Mouse (Mus musculus) thymus, adult 2 months (tissue): ENCODE data around the gene Scgb3a1. TPM values are rescaled to one million over a fixed set of nuclear protein-coding genes. Genes with fewer than 3 reads are reported as not detected.
A peak's percentile ranks its signal among the peaks of the same experiment; 100 is the strongest.

Experiments
- DNase-seq: peaks from one replicate; pipeline ENCODE4 v3.0.0; 2021
- H3K27ac ChIP-seq: fragments of 200-500 bp; 2 replicates; pipeline ENCODE4 v1.5.1; 2012; ENCODE audit warnings: low read length, control low read depth; ENCODE audit not compliant: control insufficient read depth, insufficient read depth
- H3K27me3 ChIP-seq: fragments of 200-500 bp; 2 replicates; pipeline ENCODE4 v1.6.1; 2012; ENCODE audit warnings: mild to moderate bottlenecking, low read length, moderate library complexity, mixed read lengths; ENCODE audit not compliant: control insufficient read depth, insufficient read depth
- H3K36me3 ChIP-seq: fragments of 200-500 bp; 2 replicates; pipeline ENCODE4 v1.6.1; 2012; ENCODE audit warnings: mild to moderate bottlenecking, low read length, moderate library complexity; ENCODE audit not compliant: control insufficient read depth, insufficient read depth
- H3K4me1 ChIP-seq: fragments of 200-500 bp; replicated peaks from 2 replicates; pipeline ENCODE4 v1.6.1; 2012; ENCODE audit warnings: low read length; ENCODE audit not compliant: control insufficient read depth, insufficient read depth
- H3K4me3 ChIP-seq: fragments of 200-500 bp; 2 replicates; pipeline ENCODE4 v1.5.1; 2012; ENCODE audit warnings: mild to moderate bottlenecking, low read length, control low read depth, moderate library complexity; ENCODE audit not compliant: control insufficient read depth, insufficient read depth
- CTCF ChIP-seq: fragments of 200-500 bp; IDR thresholded peaks from 2 replicates; pipeline ENCODE4 v1.5.1; 2012; ENCODE audit warnings: mild to moderate bottlenecking, control low read depth, low read length, moderate library complexity, borderline replicate concordance; ENCODE audit not compliant: control insufficient read depth, poor library complexity, insufficient read depth; ENCODE audit errors: extremely low read depth
- POLR2A ChIP-seq: fragments of 200-500 bp; IDR thresholded peaks from 2 replicates; pipeline ENCODE4 v1.6.1; 2012; ENCODE audit warnings: mild to moderate bottlenecking, low read length, control low read depth, moderate library complexity; ENCODE audit not compliant: control insufficient read depth, poor library complexity, insufficient read depth; ENCODE audit errors: extremely low read depth
- WGBS: fragments of 180-500 bp; shearing (Covaris S2); methylation state at CpG from one replicate; pipeline ENCODE4 v1.1.7; 2018; 5-methylcytosine and 5-hydroxymethylcytosine counted together
- polyA plus RNA-seq: library from polyadenylated mRNA; depleted of rRNA; stranded (reverse); fragments of >200 nt; gene quantifications from 2 replicates; pipeline ENCODE4 v1.2.3, GENCODE M21; 2012

Gene Scgb3a1
- polyA plus RNA-seq, 1 experiment: 7.8 TPM

DNA sequence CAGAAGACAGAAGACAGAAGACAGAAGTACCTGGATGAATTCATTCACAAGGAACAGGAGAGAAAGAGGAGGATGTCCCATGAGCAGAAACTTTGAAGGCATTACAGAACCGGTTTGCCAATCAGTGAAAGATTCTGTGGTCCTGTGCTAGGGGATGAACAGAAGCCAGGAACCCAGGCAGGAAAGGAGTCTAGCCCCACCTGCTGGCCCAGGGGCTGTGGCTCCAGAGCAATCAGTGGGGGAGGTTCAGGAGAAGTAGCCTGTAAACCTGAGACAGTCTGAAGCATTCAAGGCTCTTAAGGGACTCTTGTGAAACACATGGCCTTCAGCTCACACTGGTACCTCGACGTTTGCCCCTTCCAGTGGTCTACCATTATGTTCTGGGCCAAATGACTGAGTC lies 32.3 kb upstream of the Scgb3a1 start:
- DNase-seq: peak; percentile 28
- 13% methylated on average over 3 of the region's 3 CpGs for WGBS

GRCm38 (mm10) chr11:49632256-49632655 lies 31.2 kb upstream of the Scgb3a1 start:
- peak; percentile 13 for DNase-seq
- Histone ChIP-seq H3K27me3 (no peaks in the 10 kb centered on the region), H3K27ac (no peak overlapping the region), H3K4me3 (no peak overlapping the region), H3K4me1 (peaks cover 7% of the 10 kb centered on the region), H3K36me3 (no peaks in the 10 kb centered on the region)
- no peak for TF ChIP-seq CTCF
- TF ChIP-seq POLR2A: no peak
- WGBS: 24% methylated on average over 2 of the region's 2 CpGs

More for the DNA sequence above, 32.3 kb upstream of the Scgb3a1 start:
- Histone ChIP-seq H3K27me3 (no peaks in the 10 kb centered on the region), H3K27ac (no peak overlapping the region), H3K36me3 (no peaks in the 10 kb centered on the region), H3K4me3 (no peak overlapping the region), H3K4me1 (peaks cover 7% of the 10 kb centered on the region; the same call in 1 of the 2 replicates)
- 0 out of 2 replicates have a peak, but pooled peaks have one; percentile 36 for TF ChIP-seq CTCF
- no peak for TF ChIP-seq POLR2A

DNA sequence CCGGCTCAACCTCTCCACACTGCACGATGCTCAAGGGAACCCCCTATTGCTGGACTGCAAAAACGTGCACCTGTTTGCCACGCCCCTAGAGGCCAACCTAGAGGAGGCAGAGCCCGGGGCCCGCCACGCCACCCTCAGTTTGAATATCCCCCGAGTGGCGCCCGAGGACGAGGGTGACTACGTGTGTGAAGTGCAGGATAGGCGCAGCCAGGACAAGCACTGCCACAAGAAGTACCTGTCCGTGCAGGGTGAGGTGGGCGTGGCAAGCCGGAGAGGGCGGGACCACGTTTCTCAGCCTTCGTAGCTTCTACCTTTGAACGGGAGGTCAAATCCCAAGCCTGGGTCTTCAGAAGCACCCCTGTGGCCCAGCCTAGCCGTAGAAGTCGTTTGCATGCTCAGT lies 29.3 kb upstream of the Scgb3a1 start:
- 62% methylated on average over 22 of the region's 22 CpGs for WGBS
- H3K36me3 ChIP-seq: no peaks in the 10 kb centered on the region
- peaks cover 7% of the 10 kb centered on the region for H3K4me1 ChIP-seq
- TF ChIP-seq CTCF (no peak), POLR2A (no peak)
- no peak overlapping the region for H3K27ac ChIP-seq
- no peaks in the 10 kb centered on the region for H3K27me3 ChIP-seq
- no peak overlapping the region for H3K4me3 ChIP-seq
- no peak for DNase-seq

GRCm38 (mm10) chr11:49635671-49636070 lies 27.7 kb upstream of the Scgb3a1 start:
- Histone ChIP-seq H3K27ac (no peak overlapping the region), H3K4me3 (no peak overlapping the region), H3K27me3 (no peaks in the 10 kb centered on the region), H3K4me1 (peaks cover 7% of the 10 kb centered on the region), H3K36me3 (no peaks in the 10 kb centered on the region)
- WGBS: 73% methylated on average over 6 of the region's 6 CpGs
- TF ChIP-seq POLR2A (no peak), CTCF (no peak)
- no peak for DNase-seq

DNA sequence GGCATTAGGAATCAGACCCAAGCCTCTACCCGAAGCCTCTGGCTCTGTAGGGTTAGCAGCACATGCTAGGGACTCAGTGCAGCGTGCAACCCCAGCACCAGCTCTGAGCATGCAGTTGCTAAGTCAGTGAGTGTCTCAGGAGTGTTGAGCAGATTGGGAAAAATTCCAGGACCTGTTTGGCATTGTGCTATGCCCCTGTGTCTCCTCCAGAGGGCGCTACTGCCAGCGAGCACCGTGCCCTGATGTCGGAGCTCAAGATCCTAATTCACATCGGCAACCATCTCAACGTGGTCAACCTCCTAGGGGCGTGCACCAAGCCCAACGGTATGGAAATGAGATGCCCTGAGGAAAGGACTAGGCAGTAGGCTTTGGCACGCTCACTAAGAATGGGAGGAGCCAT lies 27.0 kb upstream of the Scgb3a1 start:
- no peak overlapping the region for H3K27ac ChIP-seq
- H3K27me3 ChIP-seq: no peaks in the 10 kb centered on the region
- 44% methylated on average over 11 of the region's 11 CpGs for WGBS
- no peaks in the 10 kb centered on the region for H3K36me3 ChIP-seq
- TF ChIP-seq CTCF (0 out of 2 replicates have a peak, but pooled peaks have one; percentile 26), POLR2A (no peak)
- peaks cover 7% of the 10 kb centered on the region for H3K4me1 ChIP-seq
- no peak for DNase-seq
- no peak overlapping the region for H3K4me3 ChIP-seq

DNA sequence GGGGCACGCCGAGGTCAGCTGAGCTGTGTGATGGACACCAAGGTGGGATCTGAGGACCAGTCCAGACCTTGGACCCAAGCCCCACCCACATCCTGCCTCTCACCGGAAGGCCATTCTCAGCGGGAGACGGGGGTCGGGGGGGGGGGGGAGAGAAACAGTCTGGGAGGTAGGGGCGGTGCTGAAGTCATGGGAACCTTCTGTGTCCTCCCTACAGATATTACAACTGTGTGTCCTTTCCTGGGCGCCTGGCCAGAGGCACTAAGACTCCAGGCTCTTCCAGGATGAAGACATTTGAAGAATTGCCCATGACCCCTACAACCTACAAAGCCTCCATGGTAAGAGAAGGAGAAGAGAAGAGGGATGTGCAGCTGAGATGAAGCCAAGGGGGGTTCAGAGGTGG lies 17.7 kb upstream of the Scgb3a1 start:
- TF ChIP-seq POLR2A (no peak), CTCF (no peak)
- WGBS: 51% methylated on average over 8 of the region's 8 CpGs
- Histone ChIP-seq H3K4me3 (no peak overlapping the region), H3K36me3 (no peaks in the 10 kb centered on the region), H3K27ac (no peak overlapping the region), H3K4me1 (no peaks in the 10 kb centered on the region), H3K27me3 (no peaks in the 10 kb centered on the region)
- DNase-seq: no peak
